Mouse (Mus musculus) CD4-positive helper T cell, adult 2 months (primary cell): ENCODE measurements around the gene Aoah.

ENCODE experiments used
- DNase-seq: peaks from one replicate; pipeline ENCODE4 v3.0.0-alpha.2; 2012; ENCODE audit warnings: low read depth, missing footprints, low spot score

Gene Aoah

GRCm38 (mm10) chr13:20916698-20917511 lies 123.0 kb downstream of the Aoah start:
- no peak for DNase-seq

DNA sequence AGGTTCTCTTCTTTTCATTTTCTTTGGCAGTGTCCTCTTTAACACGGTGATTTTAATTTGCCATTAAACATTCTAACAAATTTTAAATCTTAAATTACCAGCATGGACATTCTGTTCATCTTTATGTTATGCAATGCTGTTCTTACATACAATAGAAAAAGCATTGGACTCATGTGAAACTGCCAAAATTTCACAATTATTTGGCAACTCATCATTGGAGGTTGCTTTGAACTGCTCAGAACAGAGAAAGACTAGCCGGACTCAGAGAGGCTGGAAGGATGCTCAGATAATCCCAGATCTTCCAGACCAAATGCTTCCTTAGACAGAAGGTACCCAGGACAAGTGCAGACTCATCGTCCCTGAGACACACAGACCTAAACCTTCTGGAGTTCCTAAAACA lies 126.5 kb downstream of the Aoah start:
- no peak for DNase-seq

GRCm38 (mm10) chr13:20936016-20936415 lies 142.1 kb downstream of the Aoah start:
- no peak for DNase-seq

DNA sequence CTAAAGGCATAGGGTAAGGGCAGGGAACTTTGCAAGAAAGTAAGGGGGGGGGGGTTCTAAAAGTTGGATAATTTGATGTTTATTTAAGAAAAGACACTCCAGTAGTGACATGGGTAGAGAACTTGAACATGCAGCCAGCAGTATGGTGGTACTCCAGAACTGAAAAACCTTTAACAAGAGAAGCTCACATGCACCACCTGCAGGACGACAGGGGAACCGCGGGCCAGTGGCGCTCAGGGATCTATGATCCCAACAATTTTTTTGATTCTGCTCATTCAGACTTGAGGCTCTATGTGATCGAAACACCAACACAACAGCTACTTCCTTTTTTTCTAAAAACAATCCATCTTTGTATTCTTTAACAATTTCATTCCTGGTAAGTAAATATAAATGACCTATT lies 143.5 kb downstream of the Aoah start:
- peak; percentile 3 for DNase-seq

GRCm38 (mm10) chr13:20939099-20939498 lies 145.2 kb downstream of the Aoah start:
- no peak for DNase-seq

DNA sequence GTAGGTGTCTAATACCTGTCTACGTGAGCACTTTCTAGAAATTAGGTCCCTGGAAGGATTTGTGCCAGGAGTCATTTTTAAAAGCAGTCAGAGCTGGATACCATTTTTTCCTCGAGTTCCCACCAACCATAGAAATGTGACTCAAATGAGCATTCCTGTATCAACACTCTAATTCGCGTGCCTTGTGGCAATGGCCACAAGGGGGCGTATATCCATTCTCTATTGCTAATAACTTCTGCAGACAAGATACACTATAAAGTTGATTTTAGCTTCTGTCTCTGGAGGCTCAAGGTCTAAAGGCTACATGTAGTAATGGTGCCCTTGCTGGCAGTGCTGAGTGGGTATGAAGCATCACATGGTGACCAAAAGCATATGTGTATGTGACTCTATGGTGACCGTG lies 146.5 kb downstream of the Aoah start:
- DNase-seq: peak; percentile 33

- DNase-seq: no peak
Observed at GRCm38 (mm10) chr13:20941707-20942106, 147.8 kb downstream of the Aoah start.

DNA sequence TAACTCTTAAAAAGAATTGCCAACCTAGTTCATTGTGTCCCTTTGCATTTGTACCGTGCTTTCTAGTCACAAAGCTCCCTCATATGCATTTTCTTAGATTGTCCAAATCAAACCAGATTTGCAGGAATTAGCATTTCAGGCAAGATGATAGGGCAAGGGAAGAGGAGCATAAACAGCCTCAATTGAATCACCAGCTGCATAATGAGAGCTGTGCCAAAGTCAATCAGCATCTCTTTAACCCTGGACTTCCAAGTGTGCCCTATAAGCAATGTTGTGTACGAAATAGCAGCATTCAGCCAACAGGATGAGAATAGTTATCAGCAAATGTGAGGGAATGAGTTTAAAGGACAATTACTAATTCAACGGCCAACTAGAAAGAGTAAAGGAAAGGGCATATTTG lies 169.2 kb downstream of the Aoah start:
- no peak for DNase-seq

DNA sequence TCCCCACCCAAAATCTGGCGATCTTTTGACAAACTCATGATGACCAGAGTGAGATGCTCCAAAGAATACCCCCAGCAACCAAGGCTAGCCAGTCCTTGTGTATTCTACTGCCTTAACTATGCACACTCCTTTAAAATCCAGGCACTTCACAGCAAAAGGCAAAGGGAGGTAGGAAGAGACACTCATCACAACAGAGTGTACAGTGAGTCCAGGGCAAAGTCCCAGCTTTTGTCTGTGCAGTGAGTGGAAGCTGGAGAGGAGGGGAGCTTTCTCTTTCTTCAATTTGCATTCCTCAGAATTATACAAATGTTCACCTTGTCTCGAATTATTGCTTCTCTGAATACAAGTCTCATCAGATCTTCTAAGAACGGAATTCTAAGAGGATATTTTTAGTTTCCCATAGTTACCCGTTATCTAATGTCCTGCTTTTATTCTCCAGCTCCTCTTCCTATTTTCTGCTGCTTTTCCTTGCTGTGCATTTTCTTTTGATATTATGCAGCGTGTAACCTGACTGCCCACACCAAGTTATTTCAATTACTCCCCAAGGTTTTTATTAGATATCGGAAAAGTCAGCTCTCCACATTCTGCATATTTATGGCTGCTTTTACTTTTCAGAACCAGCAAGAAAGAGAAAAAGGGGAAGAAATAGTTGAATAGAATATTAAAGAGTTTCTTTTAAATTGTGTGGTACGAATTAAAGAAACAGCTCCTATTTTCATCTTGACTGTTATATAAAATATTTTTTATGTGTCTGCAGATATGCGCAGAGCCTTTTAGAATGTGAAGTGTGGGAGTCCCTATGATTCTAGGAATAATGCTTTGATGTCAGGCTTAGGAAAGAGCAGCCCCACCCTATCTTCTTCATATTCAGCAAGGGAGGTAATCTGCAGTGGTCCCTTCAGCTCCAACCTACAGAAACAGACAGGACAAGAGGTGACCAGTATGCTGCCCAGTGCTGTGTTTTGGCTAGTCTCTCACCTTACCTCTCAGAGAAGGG lies 187.6 kb downstream of the Aoah start:
- DNase-seq: no peak

GRCm38 (mm10) chr13:20985510-20985909 lies 191.6 kb downstream of the Aoah start:
- DNase-seq: no peak

DNA sequence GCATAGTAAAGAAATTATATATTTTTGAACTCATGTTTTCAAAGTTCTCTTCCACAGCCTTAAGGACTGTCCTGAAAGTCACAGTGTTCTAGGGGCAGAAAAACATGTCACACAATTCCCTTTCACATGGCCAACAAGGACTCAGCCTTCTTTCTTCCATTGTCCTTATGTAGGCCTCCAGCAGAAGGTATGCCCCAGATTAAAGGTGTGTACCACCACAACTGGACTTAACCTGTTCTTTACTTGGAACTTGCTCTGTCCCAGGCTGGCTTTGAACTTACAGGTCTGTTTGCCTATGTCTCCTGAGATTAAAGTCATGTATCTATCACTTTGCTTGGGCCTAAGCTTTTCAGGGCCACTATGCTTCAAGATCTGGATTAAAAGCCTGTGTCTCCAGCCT lies 192.0 kb downstream of the Aoah start:
- no peak for DNase-seq

GRCm38 (mm10) chr13:21005238-21005637 lies 211.3 kb downstream of the Aoah start:
- no peak for DNase-seq

DNA sequence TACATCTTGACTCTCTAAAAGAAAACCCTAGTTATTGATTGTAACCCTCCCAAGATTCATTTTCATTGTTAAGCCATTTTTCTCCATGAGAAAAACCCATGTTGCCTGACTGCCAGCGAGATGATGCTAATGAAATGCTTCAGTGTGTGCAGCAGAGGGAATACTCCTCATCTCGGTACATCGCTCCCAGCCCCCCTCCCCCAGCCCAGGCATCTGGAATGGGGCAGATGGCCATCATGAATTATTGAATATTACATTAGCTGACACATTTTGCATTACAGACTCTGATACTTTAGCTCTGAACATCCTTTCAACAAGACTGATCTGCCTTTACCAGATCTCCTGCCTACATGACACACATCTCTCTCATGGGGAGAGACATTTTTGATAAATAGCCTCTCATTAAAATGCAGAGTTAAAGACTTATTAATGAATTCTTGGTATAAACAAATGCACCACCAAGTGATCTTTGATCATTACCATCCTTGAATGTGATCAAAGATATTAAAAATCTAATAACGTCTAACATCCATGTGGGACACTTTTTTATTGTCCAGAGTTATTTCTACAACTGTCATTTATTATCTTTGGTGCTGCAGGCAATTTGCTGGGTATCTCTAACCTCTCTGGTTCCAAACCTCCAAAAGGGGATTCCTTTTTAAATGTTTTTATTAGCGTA lies 211.9 kb downstream of the Aoah start:
- no peak for DNase-seq

- no peak for DNase-seq
Observed at GRCm38 (mm10) chr13:21006321-21006653, 212.4 kb downstream of the Aoah start.

GRCm38 (mm10) chr13:21013659-21014058 lies 219.7 kb downstream of the Aoah start:
- no peak for DNase-seq

DNA sequence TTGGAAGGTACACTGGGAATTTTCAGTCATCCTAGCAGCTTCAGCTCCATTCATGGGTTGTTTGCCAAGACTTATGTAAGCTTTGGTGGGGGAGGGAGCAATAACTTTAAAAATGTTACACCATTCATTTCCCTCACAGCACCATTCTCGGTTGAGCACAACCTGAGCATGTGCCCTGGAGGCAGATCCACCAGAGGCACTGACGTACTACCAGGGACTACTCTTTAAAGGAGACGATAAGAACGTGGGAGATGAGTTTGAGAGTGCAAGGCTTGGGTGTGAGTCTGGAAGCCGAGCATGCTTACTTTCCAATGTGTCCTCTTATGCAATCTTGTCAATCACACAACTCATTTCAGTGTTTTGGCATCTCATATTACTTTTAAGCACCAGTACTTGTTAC lies 230.9 kb downstream of the Aoah start:
- DNase-seq: no peak

DNA sequence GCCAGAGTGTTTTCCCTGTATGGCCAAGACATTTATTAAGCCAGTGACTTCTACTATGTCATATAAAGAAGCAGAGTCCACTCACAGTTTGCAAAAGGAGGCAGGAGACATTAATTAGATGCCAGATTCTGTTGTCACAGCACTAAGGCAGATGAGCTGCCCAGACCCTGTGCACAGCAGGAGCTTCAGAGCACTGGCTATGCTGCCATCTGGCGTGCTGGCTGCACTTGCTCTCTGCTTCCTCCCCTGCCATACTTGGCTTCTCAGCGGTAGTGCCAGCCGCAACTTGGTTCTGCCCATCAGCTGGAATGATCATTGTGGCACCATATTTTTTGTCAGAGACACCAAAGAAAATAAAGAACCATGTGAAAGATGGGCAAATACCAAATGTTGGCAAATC lies 239.3 kb downstream of the Aoah start:
- no peak for DNase-seq

GRCm38 (mm10) chr13:21035011-21035410 lies 241.1 kb downstream of the Aoah start:
- no peak for DNase-seq

- DNase-seq: no peak
Observed at GRCm38 (mm10) chr13:21035981-21036380, 242.1 kb downstream of the Aoah start.

GRCm38 (mm10) chr13:21040589-21041199 lies 246.8 kb downstream of the Aoah start:
- DNase-seq: no peak

DNA sequence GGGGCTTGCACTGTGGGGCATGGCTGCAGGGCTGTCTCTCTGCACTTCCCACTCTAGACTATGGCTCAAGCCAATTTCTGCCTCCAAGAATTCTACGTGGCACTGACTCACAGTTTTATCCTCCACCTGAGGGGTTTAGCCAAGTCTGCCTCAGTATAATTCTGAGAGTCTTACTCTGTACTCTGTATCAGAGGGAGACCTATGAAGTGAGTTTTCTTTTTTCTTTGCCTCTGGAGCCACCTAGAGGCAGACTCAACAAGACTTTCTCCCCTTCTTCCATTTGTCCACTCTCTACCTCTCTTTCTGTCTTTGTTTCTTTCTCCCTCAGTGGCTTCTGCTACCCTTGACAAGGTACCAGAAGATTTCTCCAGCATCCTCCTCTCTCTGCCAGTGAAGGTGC lies 256.2 kb downstream of the Aoah start:
- no peak for DNase-seq

GRCm38 (mm10) chr13:21066021-21066420 lies 272.1 kb downstream of the Aoah start:
- DNase-seq: no peak
